Mouse (Mus musculus): ENCODE measurements around the gene Cs. TPM values are rescaled to one million over a fixed set of nuclear protein-coding genes. Genes with fewer than 3 reads are reported as not detected.
"Not testable (repeated sequence)": the region's sequence is repeated elsewhere in the genome, so short reads cannot be mapped to it uniquely, and the experiment has no call there.

The Cs gene
- 567 and 572 TPM in 2 replicates for polyA plus RNA-seq (2015; fragmentation: Nextera tagmentation; extraction: Ambion mirVana)

- peak; percentile 98 for ATAC-seq (replicated peaks; ENCODE audit: extremely low read depth, insufficient read depth, low FRiP score)
- WGBS: 1% methylated on average over 60 of the region's 61 CpGs
- no peaks in the 10 kb centered on the region for H3K27me3 ChIP-seq (ENCODE audit: control insufficient read depth, insufficient read depth, low read length)
- peaks cover 40% of the 10 kb centered on the region for H3K4me1 ChIP-seq (ENCODE audit: control insufficient read depth, insufficient read depth, low read length)
- H3K27ac ChIP-seq (ENCODE audit: low read length): peak within 1 kb of the TSS; percentile 97
- H3K9ac ChIP-seq (ENCODE audit: low read length): peak within 1 kb of the TSS; percentile 98
- H3K36me3 ChIP-seq (ENCODE audit: control insufficient read depth, insufficient read depth): no peaks in the 10 kb centered on the region
- H3K4me3 ChIP-seq (ENCODE audit: low read length): peak within 1 kb of the TSS; percentile 100
- H3K9me3 ChIP-seq (replicated peaks; ENCODE audit: control insufficient read depth, low read length): no peaks in the 10 kb centered on the region
- peak within 1 kb of the TSS; percentile 86 for H3K4me2 ChIP-seq (ENCODE audit: low read depth, low read length)
Measured at GRCm38 (mm10) chr10:128337306-128338181, at the start of gene Cs. Gene Cs (plus strand): TSS chr10:128337734.

GRCm38 (mm10) chr10:128290594-128290993 lies 46.9 kb upstream of the Cs start:
- not testable (repeated sequence) for H3K27ac ChIP-seq (ENCODE audit: low read length); ATAC-seq (replicated peaks; ENCODE audit: extremely low read depth, insufficient read depth, low FRiP score); H3K27me3 ChIP-seq (ENCODE audit: control insufficient read depth, insufficient read depth, low read length); H3K9ac ChIP-seq (ENCODE audit: low read length); H3K4me1 ChIP-seq (ENCODE audit: control insufficient read depth, insufficient read depth, low read length); H3K4me2 ChIP-seq (ENCODE audit: low read depth, low read length); H3K9me3 ChIP-seq (replicated peaks; ENCODE audit: control insufficient read depth, low read length); H3K4me3 ChIP-seq (ENCODE audit: low read length)
- H3K36me3 ChIP-seq (ENCODE audit: control insufficient read depth, insufficient read depth): peaks cover 24% of the 10 kb centered on the region
- 80% methylated on average over 1 of the region's 1 CpGs for WGBS

- Histone ChIP-seq H3K9me3 (replicated peaks; ENCODE audit: control insufficient read depth, low read length) (no peaks in the 10 kb centered on the region), H3K36me3 (ENCODE audit: control insufficient read depth, insufficient read depth) (peaks cover 8% of the 10 kb centered on the region; the same call in 1 of the 2 replicates), H3K4me3 (ENCODE audit: low read length) (peak overlapping the region; percentile 25; the same call in 1 of the 2 replicates), H3K27ac (ENCODE audit: low read length) (peak overlapping the region; percentile 77; the same call in 1 of the 2 replicates), H3K27me3 (ENCODE audit: control insufficient read depth, insufficient read depth, low read length) (no peaks in the 10 kb centered on the region), H3K9ac (ENCODE audit: low read length) (peak overlapping the region; percentile 28), H3K4me1 (ENCODE audit: control insufficient read depth, insufficient read depth, low read length) (peaks cover 17% of the 10 kb centered on the region), H3K4me2 (ENCODE audit: low read depth, low read length) (peak overlapping the region; percentile 41)
- 70% methylated on average over 13 of the region's 13 CpGs for WGBS
- no peak for ATAC-seq (replicated peaks; ENCODE audit: extremely low read depth, insufficient read depth, low FRiP score)
Measured at GRCm38 (mm10) chr10:128296370-128297090, 41.0 kb upstream of the Cs start.

- H3K9ac ChIP-seq (ENCODE audit: low read length): peak overlapping the region; percentile 28
- H3K9me3 ChIP-seq (replicated peaks; ENCODE audit: control insufficient read depth, low read length): no peaks in the 10 kb centered on the region
- peaks cover 5% of the 10 kb centered on the region; the same call in 1 of the 2 replicates for H3K36me3 ChIP-seq (ENCODE audit: control insufficient read depth, insufficient read depth)
- peak overlapping the region; percentile 25 for H3K4me3 ChIP-seq (ENCODE audit: low read length)
- 45% methylated on average over 4 of the region's 4 CpGs for WGBS
- H3K4me1 ChIP-seq (ENCODE audit: control insufficient read depth, insufficient read depth, low read length): peaks cover 18% of the 10 kb centered on the region
- peak; percentile 30; the same call in 1 of the 2 replicates for ATAC-seq (replicated peaks; ENCODE audit: extremely low read depth, insufficient read depth, low FRiP score)
- peak overlapping the region; percentile 77 for H3K27ac ChIP-seq (ENCODE audit: low read length)
- H3K4me2 ChIP-seq (ENCODE audit: low read depth, low read length): peak overlapping the region; percentile 41
- H3K27me3 ChIP-seq (ENCODE audit: control insufficient read depth, insufficient read depth, low read length): no peaks in the 10 kb centered on the region
Measured at GRCm38 (mm10) chr10:128297221-128297620, 40.3 kb upstream of the Cs start.

- ATAC-seq (replicated peaks; ENCODE audit: extremely low read depth, insufficient read depth, low FRiP score): peak; percentile 90
- Histone ChIP-seq H3K27me3 (ENCODE audit: control insufficient read depth, insufficient read depth, low read length) (no peaks in the 10 kb centered on the region), H3K9me3 (replicated peaks; ENCODE audit: control insufficient read depth, low read length) (no peaks in the 10 kb centered on the region), H3K4me3 (ENCODE audit: low read length) (peak overlapping the region; percentile 25), H3K4me1 (ENCODE audit: control insufficient read depth, insufficient read depth, low read length) (peaks cover 22% of the 10 kb centered on the region), H3K4me2 (ENCODE audit: low read depth, low read length) (peak overlapping the region; percentile 41), H3K27ac (ENCODE audit: low read length) (peak overlapping the region; percentile 77), H3K9ac (ENCODE audit: low read length) (peak overlapping the region; percentile 28), H3K36me3 (ENCODE audit: control insufficient read depth, insufficient read depth) (0 out of 2 replicates have a peak, but pooled peaks cover 1% of the 10 kb centered on the region)
- 52% methylated on average over 11 of the region's 11 CpGs for WGBS
Measured at GRCm38 (mm10) chr10:128297622-128298021, 39.9 kb upstream of the Cs start.

GRCm38 (mm10) chr10:128298243-128298642 lies 39.3 kb upstream of the Cs start:
- Histone ChIP-seq H3K27ac (ENCODE audit: low read length) (peak overlapping the region; percentile 77), H3K9me3 (replicated peaks; ENCODE audit: control insufficient read depth, low read length) (no peaks in the 10 kb centered on the region), H3K9ac (ENCODE audit: low read length) (no peak overlapping the region; the same call in 1 of the 2 replicates), H3K27me3 (ENCODE audit: control insufficient read depth, insufficient read depth, low read length) (no peaks in the 10 kb centered on the region), H3K36me3 (ENCODE audit: control insufficient read depth, insufficient read depth) (no peaks in the 10 kb centered on the region), H3K4me1 (ENCODE audit: control insufficient read depth, insufficient read depth, low read length) (peaks cover 22% of the 10 kb centered on the region), H3K4me2 (ENCODE audit: low read depth, low read length) (no peak overlapping the region), H3K4me3 (ENCODE audit: low read length) (no peak overlapping the region)
- 70% methylated on average over 6 of the region's 6 CpGs for WGBS
- no peak for ATAC-seq (replicated peaks; ENCODE audit: extremely low read depth, insufficient read depth, low FRiP score)

- WGBS: 73% methylated on average over 11 of the region's 11 CpGs
- Histone ChIP-seq H3K4me2 (ENCODE audit: low read depth, low read length) (peak within 1 kb of the TSS; percentile 41), H3K4me1 (ENCODE audit: control insufficient read depth, insufficient read depth, low read length) (peaks cover 22% of the 10 kb centered on the region), H3K9ac (ENCODE audit: low read length) (peak within 1 kb of the TSS; percentile 28), H3K9me3 (replicated peaks; ENCODE audit: control insufficient read depth, low read length) (no peaks in the 10 kb centered on the region), H3K36me3 (ENCODE audit: control insufficient read depth, insufficient read depth) (no peaks in the 10 kb centered on the region), H3K27me3 (ENCODE audit: control insufficient read depth, insufficient read depth, low read length) (no peaks in the 10 kb centered on the region), H3K4me3 (ENCODE audit: low read length) (peak within 1 kb of the TSS; percentile 25), H3K27ac (ENCODE audit: low read length) (peak within 1 kb of the TSS; percentile 77)
- ATAC-seq (replicated peaks; ENCODE audit: extremely low read depth, insufficient read depth, low FRiP score): no peak
Measured at GRCm38 (mm10) chr10:128298702-128299171, 38.8 kb upstream of the Cs start, which contains the start of gene Il23a. Gene Il23a (minus strand): TSS chr10:128298752.

GRCm38 (mm10) chr10:128302357-128302756 lies 35.2 kb upstream of the Cs start:
- Histone ChIP-seq H3K4me3 (ENCODE audit: low read length) (peak overlapping the region; percentile 58), H3K4me2 (ENCODE audit: low read depth, low read length) (peak overlapping the region; percentile 68), H3K4me1 (ENCODE audit: control insufficient read depth, insufficient read depth, low read length) (peaks cover 22% of the 10 kb centered on the region), H3K27ac (ENCODE audit: low read length) (peak overlapping the region; percentile 91), H3K27me3 (ENCODE audit: control insufficient read depth, insufficient read depth, low read length) (no peaks in the 10 kb centered on the region), H3K9me3 (replicated peaks; ENCODE audit: control insufficient read depth, low read length) (no peaks in the 10 kb centered on the region), H3K36me3 (ENCODE audit: control insufficient read depth, insufficient read depth) (no peaks in the 10 kb centered on the region), H3K9ac (ENCODE audit: low read length) (peak overlapping the region; percentile 76)
- 24% methylated on average over 3 of the region's 3 CpGs for WGBS
- ATAC-seq (replicated peaks; ENCODE audit: extremely low read depth, insufficient read depth, low FRiP score): no peak

Measured in heart, embryonic 16.5 days (tissue).